Mouse (Mus musculus) spleen, adult 12 weeks (tissue): ENCODE measurements around the gene Mphosph8.

Experiments used
- DNase-seq: peaks from one replicate; pipeline ENCODE4 v3.0.0; 2022; ENCODE audit warnings: low spot score

Gene Mphosph8

GRCm38 (mm10) chr14:56667969-56668802, at the start of gene Mphosph8:
Gene Mphosph8, plus strand, starts transcription at chr14:56668248.
- DNase-seq = peak; percentile 98

DNA sequence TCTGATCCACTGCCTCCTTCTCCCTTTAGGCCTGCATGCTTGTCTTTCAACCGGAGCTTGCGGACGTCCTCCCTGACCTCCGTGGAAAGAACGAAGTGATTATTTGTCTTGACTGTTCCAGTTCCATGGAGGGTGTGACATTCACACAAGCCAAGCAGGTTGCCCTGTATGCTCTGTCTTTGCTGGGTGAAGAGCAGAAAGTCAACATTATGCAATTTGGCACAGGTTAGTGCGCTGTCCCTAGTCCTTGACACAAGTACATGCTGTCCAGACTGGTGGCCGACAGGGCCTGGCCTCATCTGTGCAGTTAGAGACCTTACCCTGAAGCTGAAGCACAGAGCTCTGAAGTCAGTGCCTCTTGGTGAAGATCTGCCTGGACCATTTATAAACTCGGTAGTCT, 47.6 kb upstream of the Mphosph8 start:
- no peak for DNase-seq

DNA sequence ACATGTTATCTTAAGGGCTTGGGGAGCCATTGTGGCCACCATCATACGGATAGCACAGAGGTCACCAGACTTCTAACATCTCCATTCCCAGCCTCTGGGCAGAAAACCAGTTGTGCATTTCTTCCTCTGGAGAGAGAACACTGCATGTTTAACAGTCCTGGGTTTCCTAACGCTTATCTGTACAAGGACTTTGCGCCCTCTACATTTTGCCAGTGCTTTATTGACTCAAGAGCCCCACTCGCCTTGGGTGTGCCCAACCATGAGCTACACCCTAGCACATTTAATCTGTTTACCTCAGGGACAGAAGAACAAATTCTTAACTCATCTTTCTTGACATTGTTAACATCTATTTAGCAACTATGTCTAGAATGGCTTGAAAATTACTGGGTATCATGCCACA, 41.8 kb upstream of the Mphosph8 start:
- no peak for DNase-seq

- no peak for DNase-seq
Observed at GRCm38 (mm10) chr14:56628336-56628735, 39.7 kb upstream of the Mphosph8 start.

- DNase-seq = no peak
Observed at GRCm38 (mm10) chr14:56631109-56631508, 36.9 kb upstream of the Mphosph8 start.

DNA sequence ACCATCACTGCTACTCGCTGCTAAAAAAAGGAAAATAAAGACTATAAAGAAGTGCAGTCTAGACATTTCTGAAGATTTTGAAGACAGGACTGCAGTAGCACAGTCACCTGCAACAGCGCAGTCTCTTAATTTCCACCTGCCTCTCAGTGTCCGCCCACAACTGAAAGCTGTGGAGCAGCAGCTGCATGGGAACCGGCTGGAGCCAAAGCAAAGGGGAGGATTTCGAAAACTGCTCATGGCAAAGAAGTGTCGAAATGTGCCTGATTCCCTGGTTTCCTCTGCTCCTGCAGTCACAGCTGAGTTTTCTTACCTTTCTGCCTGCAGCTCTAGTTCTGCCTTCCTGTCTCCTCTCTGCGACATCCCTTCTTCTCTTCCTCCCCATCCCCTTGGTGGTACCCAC, 20.8 kb upstream of the Mphosph8 start:
- DNase-seq = no peak

GRCm38 (mm10) chr14:56649448-56649847, 18.6 kb upstream of the Mphosph8 start:
- no peak for DNase-seq

GRCm38 (mm10) chr14:56665651-56666050, 2.4 kb upstream of the Mphosph8 start:
- no peak for DNase-seq

GRCm38 (mm10) chr14:56666909-56667308, 1.1 kb upstream of the Mphosph8 start:
- DNase-seq = no peak

GRCm38 (mm10) chr14:56669046-56669620, 1.1 kb downstream of the Mphosph8 start:
- no peak for DNase-seq

GRCm38 (mm10) chr14:56685426-56685825, 17.4 kb downstream of the Mphosph8 start:
- no peak for DNase-seq

- no peak for DNase-seq
Observed at GRCm38 (mm10) chr14:56689116-56689515, 21.1 kb downstream of the Mphosph8 start.

DNA sequence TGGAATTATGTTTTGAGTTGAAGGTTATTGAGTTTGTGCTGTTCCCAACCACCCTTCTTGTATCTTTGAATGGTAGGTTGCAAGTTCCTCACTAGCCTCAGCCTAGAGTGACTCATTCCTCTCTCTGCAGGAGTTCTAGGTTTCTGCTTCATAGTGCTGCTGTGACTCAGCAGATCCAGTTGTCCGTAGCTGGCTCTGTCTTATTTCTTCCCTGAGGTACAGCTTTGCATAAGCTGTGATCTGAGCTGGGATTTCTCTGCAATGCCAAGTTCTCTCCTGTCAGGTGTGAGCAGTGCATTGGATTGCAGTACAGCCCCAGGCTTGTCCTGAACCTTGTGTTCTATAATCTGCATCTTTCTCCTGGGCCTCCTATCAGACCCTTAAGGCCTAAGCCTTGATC, 21.7 kb downstream of the Mphosph8 start:
- DNase-seq = no peak

GRCm38 (mm10) chr14:56695495-56695894, 27.4 kb downstream of the Mphosph8 start:
- no peak for DNase-seq

GRCm38 (mm10) chr14:56697836-56698235, 29.8 kb downstream of the Mphosph8 start:
- no peak for DNase-seq

GRCm38 (mm10) chr14:56702644-56703043, 34.6 kb downstream of the Mphosph8 start:
- DNase-seq = no peak

- DNase-seq = no peak
Observed at GRCm38 (mm10) chr14:56705687-56706086, 37.6 kb downstream of the Mphosph8 start.

DNA sequence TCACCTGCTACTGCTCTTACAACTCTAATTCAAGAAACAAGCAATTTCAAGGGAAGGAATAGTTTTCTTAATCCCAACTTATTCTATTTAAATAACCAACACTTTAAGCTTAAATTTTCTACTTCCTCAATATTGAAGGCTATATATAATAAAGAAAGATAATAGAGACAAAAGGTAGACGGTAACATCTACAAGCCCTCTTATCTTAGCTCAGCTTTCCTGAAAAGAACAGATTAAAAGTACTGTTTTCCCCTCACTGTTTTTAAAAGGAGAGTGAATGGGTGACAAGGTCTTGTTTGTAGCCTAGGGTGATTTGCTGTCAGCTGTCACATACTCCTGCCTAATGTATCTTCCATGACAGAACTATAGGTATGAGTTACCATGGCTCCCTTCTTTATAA, 58.4 kb downstream of the Mphosph8 start:
- DNase-seq = no peak

DNA sequence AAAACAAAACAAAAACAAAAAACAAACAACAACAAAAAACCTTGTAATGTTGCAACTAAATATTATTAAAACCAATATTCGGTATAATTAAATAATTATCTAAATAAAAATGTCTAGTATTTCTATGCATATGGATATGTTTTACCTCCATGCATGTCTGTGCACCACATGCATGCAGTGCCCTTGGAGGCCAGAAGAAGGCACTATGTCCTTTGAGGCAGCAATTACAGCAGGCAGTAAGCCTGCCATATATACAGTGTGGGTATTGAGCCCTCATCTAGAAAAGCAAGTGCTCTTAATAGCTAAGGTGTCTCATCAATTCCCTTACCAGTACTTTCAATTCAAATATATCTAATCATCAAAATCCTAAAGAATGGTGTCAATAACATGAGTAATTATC, 72.1 kb downstream of the Mphosph8 start:
- no peak for DNase-seq
